Mouse (Mus musculus): ENCODE data around the gene Htatip2.
A peak's percentile ranks its signal among the peaks of the same experiment; 100 is the strongest.

The Htatip2 gene

GRCm38 (mm10) chr7:49758934-49759571 is at the start of gene Htatip2:
Gene Htatip2, plus strand, starts transcription at chr7:49759115.
- DNase-seq (ENCODE audit: inconsistent ontology term): no peak

GRCm38 (mm10) chr7:49709381-49710021 is 49.4 kb upstream of the Htatip2 start:
- DNase-seq (ENCODE audit: inconsistent ontology term): no peak

- DNase-seq (ENCODE audit: inconsistent ontology term): no peak
These were observed 40.8 kb upstream of the Htatip2 start for GRCm38 (mm10) chr7:49717942-49718733.

DNA sequence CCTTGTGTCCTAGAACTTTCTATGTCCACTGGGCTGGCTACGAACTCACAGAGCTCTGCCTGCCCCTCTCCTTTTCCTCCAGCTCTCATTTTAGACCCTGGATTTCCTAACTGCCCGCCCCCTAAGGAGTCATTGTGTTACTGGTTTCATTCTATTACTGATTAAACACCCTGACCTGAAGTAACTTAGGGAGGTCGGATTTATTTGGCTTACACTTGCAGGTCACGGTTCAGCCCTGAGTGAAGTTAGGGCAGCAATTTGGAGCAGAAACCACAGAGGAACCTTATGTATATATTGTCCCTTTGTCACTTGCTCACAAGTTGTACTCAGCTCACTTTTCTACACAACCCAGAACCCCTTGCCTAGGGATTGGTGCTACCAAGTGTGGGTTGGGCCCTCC is 24.6 kb upstream of the Htatip2 start:
- DNase-seq (ENCODE audit: inconsistent ontology term): no peak

- no peak for DNase-seq (ENCODE audit: inconsistent ontology term)
These were observed 19.5 kb upstream of the Htatip2 start for GRCm38 (mm10) chr7:49739448-49739847.

GRCm38 (mm10) chr7:49741474-49741873 is 17.4 kb upstream of the Htatip2 start:
- DNase-seq (ENCODE audit: inconsistent ontology term): no peak

GRCm38 (mm10) chr7:49741923-49742322 is 17.0 kb upstream of the Htatip2 start:
- no peak for DNase-seq (ENCODE audit: inconsistent ontology term)

DNA sequence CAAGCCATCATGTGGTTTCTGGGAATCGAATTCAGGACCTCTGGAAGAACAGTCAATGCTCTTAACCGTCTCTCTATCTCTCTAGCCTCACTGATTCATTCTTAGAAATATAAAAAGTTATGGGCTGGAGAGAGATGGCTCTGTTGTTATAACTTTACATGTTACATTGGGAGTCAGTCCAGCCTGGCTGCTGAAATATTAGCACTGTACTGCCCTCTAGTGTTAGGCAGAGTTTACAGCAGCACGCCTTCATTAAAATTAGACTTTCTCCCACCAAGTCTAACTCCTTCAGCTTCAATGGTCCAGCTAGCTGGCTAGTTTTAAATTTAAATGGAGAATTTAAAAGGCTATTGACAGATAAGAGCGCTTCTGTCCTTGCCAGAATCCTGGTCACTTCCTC is 7.8 kb upstream of the Htatip2 start:
- peak; percentile 17 for DNase-seq (ENCODE audit: inconsistent ontology term)

GRCm38 (mm10) chr7:49752730-49753506 is 6.0 kb upstream of the Htatip2 start:
- no peak for DNase-seq (ENCODE audit: inconsistent ontology term)

DNA sequence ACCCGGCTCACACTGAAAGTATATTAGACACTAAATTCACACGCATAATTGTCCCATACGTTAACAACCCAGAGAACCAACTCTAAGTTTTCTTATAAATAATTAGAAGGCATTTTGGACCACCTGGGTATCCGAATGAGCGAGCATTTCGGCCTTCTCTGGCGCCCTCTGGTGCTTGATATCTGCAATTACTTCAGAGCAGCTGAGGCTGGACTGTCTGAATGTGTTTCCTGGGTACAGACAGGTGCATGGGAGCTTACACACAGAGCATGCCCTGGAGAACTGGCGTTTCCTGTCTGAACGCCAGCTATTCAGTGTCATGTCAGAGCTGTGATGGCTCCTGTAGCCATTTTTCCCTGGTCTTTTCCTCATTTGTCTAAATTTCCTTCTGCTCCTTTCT is 4.1 kb upstream of the Htatip2 start:
- DNase-seq (ENCODE audit: inconsistent ontology term): no peak

GRCm38 (mm10) chr7:49762605-49763004 is 3.7 kb downstream of the Htatip2 start:
- peak; percentile 46 for DNase-seq (ENCODE audit: inconsistent ontology term)

- no peak for DNase-seq (ENCODE audit: inconsistent ontology term)
These were observed 5.2 kb downstream of the Htatip2 start for GRCm38 (mm10) chr7:49764011-49764716.

- no peak for DNase-seq (ENCODE audit: inconsistent ontology term)
These were observed 7.3 kb downstream of the Htatip2 start for GRCm38 (mm10) chr7:49766166-49766565.

DNA sequence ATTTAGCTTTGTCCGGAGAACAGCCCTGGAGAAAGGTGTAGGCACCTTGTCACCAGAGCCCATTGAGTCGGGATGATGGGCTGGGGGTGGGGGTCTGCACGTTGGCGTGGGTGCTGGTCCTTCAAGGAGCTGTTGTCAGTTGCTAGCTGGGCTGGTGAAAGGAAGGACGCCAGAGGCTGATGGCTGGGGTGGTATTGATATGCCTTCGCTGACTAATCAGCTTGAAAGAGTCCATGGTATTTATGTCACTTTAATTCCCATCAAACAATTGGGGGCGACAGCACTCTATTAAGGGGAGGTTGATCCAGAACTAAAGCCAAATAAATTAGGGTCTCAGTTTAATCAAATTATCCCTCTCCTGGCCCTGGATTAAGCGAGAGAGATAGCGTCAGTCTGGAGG is 9.6 kb downstream of the Htatip2 start:
- DNase-seq (ENCODE audit: inconsistent ontology term): no peak

DNA sequence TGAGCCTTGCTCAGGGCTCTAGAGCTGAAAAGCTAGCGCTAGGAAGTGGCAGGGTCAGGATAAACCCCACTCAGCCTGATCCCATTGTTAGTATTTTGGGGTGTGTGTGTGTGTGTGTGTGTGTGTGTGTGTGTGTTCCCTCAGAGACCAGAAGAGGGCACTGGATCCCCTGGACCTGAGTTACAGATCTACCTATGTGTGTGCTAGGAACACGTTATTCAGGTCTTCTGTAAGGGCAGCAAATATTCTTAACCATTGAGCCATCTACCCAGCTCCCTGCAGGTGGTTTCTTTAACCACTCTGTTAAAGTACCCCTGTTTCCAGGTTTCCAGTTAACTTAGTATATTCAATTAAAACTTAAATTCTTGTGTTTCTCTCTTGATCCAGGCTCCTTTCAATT is 15.5 kb downstream of the Htatip2 start:
- no peak for DNase-seq (ENCODE audit: inconsistent ontology term)

DNA sequence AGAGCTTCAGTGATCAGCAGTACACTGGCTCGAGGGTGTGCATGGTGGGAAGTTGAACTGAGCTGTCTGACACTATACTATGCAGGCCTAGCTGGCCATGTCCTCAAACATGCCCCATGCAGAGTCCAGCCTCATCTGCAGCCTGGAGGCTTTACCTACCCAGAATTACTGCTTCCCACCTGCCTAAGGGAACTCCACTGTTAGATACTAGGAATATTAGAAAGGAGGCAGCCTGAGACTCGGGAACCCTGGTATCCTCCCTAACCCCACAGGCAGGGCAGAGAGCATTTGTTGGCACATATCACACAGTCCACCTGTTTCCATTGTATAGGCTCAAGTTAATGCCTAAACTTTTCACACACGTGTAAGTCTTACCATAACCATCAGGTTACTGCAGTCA is 18.7 kb downstream of the Htatip2 start:
- DNase-seq (ENCODE audit: inconsistent ontology term): no peak

- DNase-seq (ENCODE audit: inconsistent ontology term): peak; percentile 96
These were observed 19.4 kb downstream of the Htatip2 start, which contains the start of gene Prmt3 for GRCm38 (mm10) chr7:49778114-49778901. Gene Prmt3, plus strand, starts transcription at chr7:49778346.

GRCm38 (mm10) chr7:49778904-49779615 is 20.1 kb downstream of the Htatip2 start:
- DNase-seq (ENCODE audit: inconsistent ontology term): peak; percentile 6

GRCm38 (mm10) chr7:49783017-49783416 is 24.1 kb downstream of the Htatip2 start:
- DNase-seq (ENCODE audit: inconsistent ontology term): no peak

DNA sequence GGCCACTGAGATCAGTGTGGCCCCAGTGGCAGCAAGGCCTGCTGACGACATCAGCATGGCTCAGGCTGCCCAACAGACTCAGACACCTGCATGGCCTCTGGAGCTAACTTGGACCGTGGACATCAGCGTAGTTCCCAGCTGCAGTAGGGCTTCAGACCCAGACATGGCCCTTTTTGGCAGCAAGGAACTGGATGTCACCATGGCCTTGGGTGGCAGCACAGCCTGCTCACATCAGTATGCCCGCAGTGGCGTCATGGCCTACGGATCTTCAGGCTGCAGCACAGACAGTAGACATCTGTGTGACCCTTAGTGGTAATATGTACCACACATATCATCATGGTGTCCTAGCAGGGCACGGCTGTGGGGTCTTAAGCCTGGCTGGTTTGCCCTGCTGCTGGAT is 26.2 kb downstream of the Htatip2 start:
- DNase-seq (ENCODE audit: inconsistent ontology term): no peak

Data from Muller cell, postnatal 12 days (primary cell).